Mouse (Mus musculus): Measurements from ENCODE around the gene Gm20479. TPM values are rescaled to one million over a fixed set of nuclear protein-coding genes. Genes with fewer than 3 reads are reported as not detected.
A peak's percentile ranks its signal among the peaks of the same experiment; 100 is the strongest.

Gm20479 gene
- polyA plus RNA-seq, 1 experiment = 0.11 TPM

DNA sequence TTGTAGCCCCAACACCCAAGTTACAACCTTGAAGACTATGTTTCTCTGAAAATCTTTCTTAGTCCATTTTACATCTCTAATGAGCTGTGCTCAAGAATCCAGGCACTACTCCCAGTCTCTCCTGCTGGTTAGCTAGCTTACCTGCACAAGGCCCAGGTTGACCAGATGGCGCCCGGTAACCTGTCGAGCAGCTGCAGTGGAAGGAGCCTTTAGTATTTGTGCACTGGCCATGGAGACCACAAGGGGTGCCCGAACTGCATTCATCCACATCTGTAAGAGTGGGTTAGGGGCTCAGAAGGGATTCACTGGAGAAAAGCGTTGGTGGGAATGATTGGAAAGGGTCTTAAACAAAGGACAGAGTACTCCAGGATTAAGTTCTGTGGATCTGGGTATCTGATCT is 34.2 kb downstream of the Gm20479 start:
- Histone ChIP-seq H3K4me2 (ENCODE audit: low read depth) (no peak overlapping the region), H3K27me3 (ENCODE audit: control insufficient read depth, insufficient read depth, insufficient read length) (no peaks in the 10 kb centered on the region), H3K4me3 (no peak overlapping the region), H3K79me2 (ENCODE audit: control insufficient read depth, insufficient read depth) (no peaks in the 10 kb centered on the region), H3K36me3 (ENCODE audit: control insufficient read depth, insufficient read depth) (no peaks in the 10 kb centered on the region), H3ac (ENCODE audit: control insufficient read depth, insufficient read length) (no peak overlapping the region)
- TF ChIP-seq TCF3 (IDR thresholded peaks at IDR 0.05; ENCODE audit: insufficient read length, low read depth) = no peak
- TF ChIP-seq MAX (IDR thresholded peaks at IDR 0.05; ENCODE audit: low read depth) = no peak
- TF ChIP-seq USF1 (IDR thresholded peaks at IDR 0.05; ENCODE audit: low read depth) = no peak

DNA sequence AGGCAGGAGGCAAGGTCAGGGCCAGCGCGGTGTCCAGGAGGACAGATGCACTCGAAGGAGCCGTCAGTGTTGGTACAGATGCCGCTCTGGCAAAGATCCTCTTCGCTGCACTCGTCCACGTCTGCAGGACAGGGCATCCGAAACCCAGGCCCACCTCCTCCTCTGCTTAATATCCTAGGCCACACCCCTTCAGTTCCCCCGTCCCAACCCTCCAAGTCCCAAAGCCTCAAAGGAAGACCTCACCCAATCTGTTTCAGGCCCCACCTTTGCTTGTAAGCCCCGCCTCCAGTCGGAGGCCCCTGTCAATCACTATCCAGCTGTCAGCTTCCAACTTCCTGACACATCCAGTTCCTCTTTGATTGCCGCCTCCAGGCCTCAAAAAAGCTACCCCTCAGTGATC is 34.9 kb downstream of the Gm20479 start:
- TF ChIP-seq REST (IDR thresholded peaks at IDR 0.05; ENCODE audit: insufficient read depth, insufficient read length) = no peak
- TF ChIP-seq USF1 (IDR thresholded peaks at IDR 0.05; ENCODE audit: low read depth) = no peak
- no peak for TF ChIP-seq TCF12 (IDR thresholded peaks at IDR 0.05; ENCODE audit: insufficient read depth, poor library complexity, severe bottlenecking)
- TF ChIP-seq POLR2AphosphoS2 (IDR thresholded peaks at IDR 0.05; ENCODE audit: insufficient read length, low read depth) = no peak
- no peak for TF ChIP-seq CEBPB (IDR thresholded peaks at IDR 0.05; ENCODE audit: insufficient read depth, poor library complexity, severe bottlenecking)
- TF ChIP-seq E2F4 (IDR thresholded peaks at IDR 0.05; ENCODE audit: insufficient read depth) = no peak
- no peak for TF ChIP-seq POLR2A (IDR thresholded peaks at IDR 0.05; ENCODE audit: insufficient read length, low read depth)
- TF ChIP-seq MYOD1 (IDR thresholded peaks at IDR 0.05; ENCODE audit: control insufficient read depth in 1 of 3, insufficient read length in 2 of 3, low read depth in 2 of 3) = no peak
- TF ChIP-seq TCF3 (IDR thresholded peaks at IDR 0.05; ENCODE audit: insufficient read length, low read depth) = no peak
- TF ChIP-seq SRF (IDR thresholded peaks at IDR 0.05; ENCODE audit: control insufficient read depth, insufficient read length, low read depth) = no peak
- TF ChIP-seq MYOG (IDR thresholded peaks at IDR 0.05; ENCODE audit: control insufficient read depth in 1 of 3, insufficient read depth in 1 of 3, insufficient read length in 2 of 3, low read depth in 2 of 3) = no peak
- TF ChIP-seq MAX (IDR thresholded peaks at IDR 0.05; ENCODE audit: low read depth) = no peak
- no peak overlapping the region for H3K4me2 ChIP-seq (ENCODE audit: low read depth)
- H3K4me3 ChIP-seq = no peak overlapping the region
- H3K27me3 ChIP-seq (ENCODE audit: control insufficient read depth, insufficient read depth, insufficient read length) = no peaks in the 10 kb centered on the region
- H3K79me2 ChIP-seq (ENCODE audit: control insufficient read depth, insufficient read depth) = no peaks in the 10 kb centered on the region
- H3K36me3 ChIP-seq (ENCODE audit: control insufficient read depth, insufficient read depth) = no peaks in the 10 kb centered on the region
- no peak overlapping the region for H3ac ChIP-seq (ENCODE audit: control insufficient read depth, insufficient read length)

DNA sequence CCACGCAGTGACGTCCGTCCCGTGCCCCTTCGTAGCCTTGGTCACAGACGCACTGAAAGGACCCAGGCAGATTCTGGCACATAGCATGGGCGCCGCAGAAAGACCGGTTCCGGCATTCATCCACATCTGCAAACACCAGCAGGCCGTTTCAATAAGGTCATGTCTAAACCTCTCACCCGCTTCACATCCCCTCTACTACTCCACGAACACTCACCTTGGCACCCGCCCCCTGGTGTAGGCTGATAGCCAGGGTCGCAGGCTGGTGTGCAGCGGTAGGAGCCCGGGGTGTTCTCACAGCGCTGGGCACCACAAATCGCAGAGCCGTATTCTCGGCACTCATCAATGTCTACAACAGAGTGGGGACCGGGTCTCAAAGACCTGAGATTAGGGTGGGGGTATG is 37.8 kb downstream of the Gm20479 start:
- TF ChIP-seq E2F4 (IDR thresholded peaks at IDR 0.05; ENCODE audit: insufficient read depth) = no peak
- no peak for TF ChIP-seq POLR2A (IDR thresholded peaks at IDR 0.05; ENCODE audit: insufficient read length, low read depth)
- TF ChIP-seq MYOG (IDR thresholded peaks at IDR 0.05; ENCODE audit: control insufficient read depth in 1 of 3, insufficient read depth in 1 of 3, insufficient read length in 2 of 3, low read depth in 2 of 3) = no peak
- TF ChIP-seq MAX (IDR thresholded peaks at IDR 0.05; ENCODE audit: low read depth) = no peak
- H3K4me3 ChIP-seq = no peak overlapping the region
- H3K4me2 ChIP-seq (ENCODE audit: low read depth) = no peak overlapping the region
- H3K36me3 ChIP-seq (ENCODE audit: control insufficient read depth, insufficient read depth) = no peaks in the 10 kb centered on the region
- H3ac ChIP-seq (ENCODE audit: control insufficient read depth, insufficient read length) = no peak overlapping the region
- no peaks in the 10 kb centered on the region for H3K79me2 ChIP-seq (ENCODE audit: control insufficient read depth, insufficient read depth)
- H3K27me3 ChIP-seq (ENCODE audit: control insufficient read depth, insufficient read depth, insufficient read length) = no peaks in the 10 kb centered on the region

GRCm38 (mm10) chr7:27315958-27316357 is 41.3 kb downstream of the Gm20479 start:
- no peak for TF ChIP-seq POLR2A (IDR thresholded peaks at IDR 0.05; ENCODE audit: insufficient read length, low read depth)
- TF ChIP-seq USF1 (IDR thresholded peaks at IDR 0.05; ENCODE audit: low read depth) = no peak
- TF ChIP-seq REST (IDR thresholded peaks at IDR 0.05; ENCODE audit: insufficient read depth, insufficient read length) = no peak
- TF ChIP-seq TCF3 (IDR thresholded peaks at IDR 0.05; ENCODE audit: insufficient read length, low read depth) = no peak
- peak; percentile 86 to 97 (median 94) for TF ChIP-seq MYOD1 (IDR thresholded peaks at IDR 0.05; ENCODE audit: control insufficient read depth in 1 of 3, insufficient read length in 2 of 3, low read depth in 2 of 3)
- no peak for TF ChIP-seq SRF (IDR thresholded peaks at IDR 0.05; ENCODE audit: control insufficient read depth, insufficient read length, low read depth)
- peak; percentile 45 for TF ChIP-seq TCF12 (IDR thresholded peaks at IDR 0.05; ENCODE audit: insufficient read depth, poor library complexity, severe bottlenecking)
- no peak for TF ChIP-seq E2F4 (IDR thresholded peaks at IDR 0.05; ENCODE audit: insufficient read depth)
- TF ChIP-seq POLR2AphosphoS2 (IDR thresholded peaks at IDR 0.05; ENCODE audit: insufficient read length, low read depth) = no peak
- no peak for TF ChIP-seq MAX (IDR thresholded peaks at IDR 0.05; ENCODE audit: low read depth)
- peak; percentile 66 to 93 (median 81) for TF ChIP-seq MYOG (IDR thresholded peaks at IDR 0.05; ENCODE audit: control insufficient read depth in 1 of 3, insufficient read depth in 1 of 3, insufficient read length in 2 of 3, low read depth in 2 of 3)
- no peak for TF ChIP-seq CEBPB (IDR thresholded peaks at IDR 0.05; ENCODE audit: insufficient read depth, poor library complexity, severe bottlenecking)
- Histone ChIP-seq H3K36me3 (ENCODE audit: control insufficient read depth, insufficient read depth) (no peaks in the 10 kb centered on the region), H3ac (ENCODE audit: control insufficient read depth, insufficient read length) (no peak overlapping the region), H3K4me2 (ENCODE audit: low read depth) (no peak overlapping the region), H3K79me2 (ENCODE audit: control insufficient read depth, insufficient read depth) (no peaks in the 10 kb centered on the region), H3K4me3 (no peak overlapping the region), H3K27me3 (ENCODE audit: control insufficient read depth, insufficient read depth, insufficient read length) (no peaks in the 10 kb centered on the region)

- no peaks in the 10 kb centered on the region for H3K36me3 ChIP-seq (ENCODE audit: control insufficient read depth, insufficient read depth)
- no peak overlapping the region for H3ac ChIP-seq (ENCODE audit: control insufficient read depth, insufficient read length)
- no peak overlapping the region for H3K4me2 ChIP-seq (ENCODE audit: low read depth)
- TF ChIP-seq REST (IDR thresholded peaks at IDR 0.05; ENCODE audit: insufficient read depth, insufficient read length) (no peak), POLR2A (IDR thresholded peaks at IDR 0.05; ENCODE audit: insufficient read length, low read depth) (no peak), SRF (IDR thresholded peaks at IDR 0.05; ENCODE audit: control insufficient read depth, insufficient read length, low read depth) (no peak), E2F4 (IDR thresholded peaks at IDR 0.05; ENCODE audit: insufficient read depth) (no peak), CEBPB (IDR thresholded peaks at IDR 0.05; ENCODE audit: insufficient read depth, poor library complexity, severe bottlenecking) (no peak), MYOD1 (IDR thresholded peaks at IDR 0.05; ENCODE audit: control insufficient read depth in 1 of 3, insufficient read length in 2 of 3, low read depth in 2 of 3) (no peak), USF1 (IDR thresholded peaks at IDR 0.05; ENCODE audit: low read depth) (no peak), TCF3 (IDR thresholded peaks at IDR 0.05; ENCODE audit: insufficient read length, low read depth) (no peak), MAX (IDR thresholded peaks at IDR 0.05; ENCODE audit: low read depth) (no peak), TCF12 (IDR thresholded peaks at IDR 0.05; ENCODE audit: insufficient read depth, poor library complexity, severe bottlenecking) (no peak), POLR2AphosphoS2 (IDR thresholded peaks at IDR 0.05; ENCODE audit: insufficient read length, low read depth) (no peak), MYOG (IDR thresholded peaks at IDR 0.05; ENCODE audit: control insufficient read depth in 1 of 3, insufficient read depth in 1 of 3, insufficient read length in 2 of 3, low read depth in 2 of 3) (no peak)
- no peak overlapping the region for H3K4me3 ChIP-seq
- H3K27me3 ChIP-seq (ENCODE audit: control insufficient read depth, insufficient read depth, insufficient read length) = no peaks in the 10 kb centered on the region
- H3K79me2 ChIP-seq (ENCODE audit: control insufficient read depth, insufficient read depth) = no peaks in the 10 kb centered on the region
Measured at GRCm38 (mm10) chr7:27314393-27314792, 42.8 kb downstream of the Gm20479 start.

Measured in myocyte (in vitro differentiated cells).